23 mouse cellular contexts compared by ENCODE assay signal in the genomic region with DNA sequence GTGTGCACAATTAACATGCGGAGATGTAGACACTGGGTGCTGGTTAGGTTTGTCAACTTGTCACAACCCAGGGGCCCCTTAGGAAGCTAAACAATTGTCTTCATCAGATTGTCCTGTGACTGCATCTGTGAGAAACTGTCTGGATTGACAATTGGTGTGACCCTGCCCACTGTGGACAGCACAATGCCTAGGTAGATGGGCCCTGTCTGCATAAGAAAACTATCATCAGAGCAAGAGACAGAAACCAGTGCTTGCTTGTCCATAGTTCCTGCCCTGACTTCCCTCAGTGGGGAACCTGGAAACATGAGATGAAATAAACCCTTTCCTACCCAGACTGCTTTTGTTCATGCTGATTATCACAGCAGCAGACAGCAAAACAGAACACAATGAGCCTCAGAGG.
"Had no signal": no experiment of that assay in that cellular context is flagged by ENCODE, and none has a peak within 500 bp of the region (broad histone marks: within the 10 kb centered on the region; RNA-seq: fewer than 3 reads in every experiment).

No protein-coding gene starts in this region.

- DNase-seq: gastrocnemius, postnatal 10 days; gastrocnemius, postnatal 25 days; heart, adult 18-20 months; heart, postnatal 10 days; heart, postnatal 4 days; kidney, adult 18-20 months; kidney, adult 8-10 months; kidney, postnatal 10 days; kidney, postnatal 25 days; kidney, postnatal 4 days; left cerebral cortex, postnatal 4 days had no signal

- H3K9ac ChIP-seq: heart, embryonic 12.5 days; hindbrain, embryonic 12.5 days; hindbrain, embryonic 14.5 days; intestine, embryonic 15.5 days; limb, embryonic 13.5 days; limb, embryonic 15.5 days; liver, embryonic 12.5 days; liver, embryonic 14.5 days had no signal

- H3K36me3 ChIP-seq: heart, embryonic 10.5 days; heart, embryonic 12.5 days; hindbrain, embryonic 10.5 days; hindbrain, embryonic 12.5 days; intestine, embryonic 15.5 days; limb, embryonic 13.5 days; limb, embryonic 15.5 days; liver, embryonic 12.5 days had no signal

- H3K4me3 ChIP-seq: heart, embryonic 10.5 days; heart, embryonic 12.5 days; hindbrain, embryonic 10.5 days; hindbrain, embryonic 12.5 days; intestine, embryonic 15.5 days; layer of hippocampus, adult 2 months; left cerebral cortex, adult 2 months; limb, embryonic 13.5 days; limb, embryonic 15.5 days; liver, embryonic 12.5 days had no signal

- H3K27me3 ChIP-seq: heart, embryonic 12.5 days; hindbrain, embryonic 12.5 days; intestine, embryonic 15.5 days; limb, embryonic 13.5 days; limb, embryonic 15.5 days; liver, embryonic 12.5 days had no signal

- H3K9me3 ChIP-seq: heart, embryonic 10.5 days; heart, embryonic 12.5 days; hindbrain, embryonic 10.5 days; hindbrain, embryonic 12.5 days; intestine, embryonic 15.5 days; limb, embryonic 13.5 days; limb, embryonic 15.5 days; liver, embryonic 12.5 days had no signal

- H3K27ac ChIP-seq: heart, embryonic 10.5 days; hindbrain, embryonic 10.5 days; hindbrain, embryonic 12.5 days; hindbrain, embryonic 14.5 days; intestine, embryonic 15.5 days; layer of hippocampus, adult 2 months; left cerebral cortex, adult 2 months; limb, embryonic 13.5 days; limb, embryonic 15.5 days; liver, embryonic 12.5 days; liver, embryonic 14.5 days had no signal

- H3K4me1 ChIP-seq: heart, embryonic 10.5 days; heart, embryonic 12.5 days; hindbrain, embryonic 12.5 days; intestine, embryonic 15.5 days; limb, embryonic 13.5 days; limb, embryonic 15.5 days; liver, embryonic 12.5 days had no signal
